Mouse (Mus musculus): ENCODE measurements around the gene Vps41. TPM values are rescaled to one million over a fixed set of nuclear protein-coding genes. Genes with fewer than 3 reads are reported as not detected.

The Vps41 gene
- total RNA-seq, 2 experiments from 2014 or later, result 43.0 to 44.5 TPM

DNA sequence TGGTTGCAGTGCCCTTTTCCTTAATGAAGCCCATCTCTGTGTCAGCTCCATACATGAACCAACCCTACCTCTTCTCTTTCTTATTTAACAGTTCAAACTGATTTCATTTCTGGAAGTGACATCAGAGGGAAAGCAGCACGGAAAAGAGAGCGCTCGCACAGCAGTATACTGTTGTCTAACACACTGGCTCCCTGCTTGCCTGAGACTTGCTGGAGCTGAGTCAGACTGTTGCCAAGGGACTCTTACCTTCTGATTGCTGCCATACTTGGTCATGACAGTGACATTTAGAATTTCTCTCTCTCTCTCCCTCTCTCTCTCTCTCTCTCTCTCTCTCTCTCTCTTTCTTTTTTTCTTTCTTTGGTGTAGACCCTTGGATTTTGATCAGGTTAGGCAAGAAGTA, 142.3 kb downstream of the Vps41 start:
- DNase-seq (ENCODE audit: low spot score in 2 of 2), result no peak

DNA sequence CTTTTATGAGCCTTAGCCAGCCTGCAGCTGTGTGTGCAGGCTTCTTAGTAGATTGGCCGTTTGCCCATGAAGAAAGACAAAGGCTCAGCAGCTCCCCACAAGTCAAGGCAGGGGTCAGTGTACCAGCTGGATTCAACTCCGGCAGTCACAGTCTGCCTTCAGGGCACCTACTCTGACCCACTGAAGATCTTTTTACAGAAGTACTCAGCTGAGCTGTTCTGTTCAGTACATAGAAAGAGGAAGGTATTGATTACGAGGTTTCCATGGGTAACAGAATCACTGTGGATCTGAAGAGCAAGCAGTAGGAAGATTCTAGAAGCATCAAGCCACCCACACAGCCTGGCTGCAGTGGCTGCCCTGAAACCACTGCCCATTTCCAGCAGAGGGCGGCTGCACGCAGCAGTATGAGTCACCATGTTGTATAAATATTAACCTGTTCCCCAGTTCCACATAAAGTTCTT, 151.0 kb downstream of the Vps41 start:
- DNase-seq (ENCODE audit: low spot score in 2 of 2), result no peak

DNA sequence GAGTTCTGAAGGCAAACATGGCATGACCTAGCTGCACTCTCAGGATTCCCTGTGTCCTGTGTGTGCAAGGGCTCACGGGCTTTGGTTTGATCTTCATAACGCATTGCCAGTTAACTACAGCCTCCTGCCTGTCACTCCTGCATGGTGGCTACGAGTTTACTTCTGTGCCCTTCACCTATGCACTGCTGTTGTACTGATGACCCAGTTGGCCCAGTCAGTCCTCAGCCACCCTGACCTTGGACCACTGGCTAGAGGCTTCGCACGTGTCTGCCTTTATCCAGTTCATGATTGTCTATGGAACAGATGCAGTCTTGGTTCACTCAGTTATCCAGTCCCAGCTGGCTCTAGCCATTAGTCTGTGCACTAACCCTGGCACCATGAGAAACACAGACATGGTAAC, 151.7 kb downstream of the Vps41 start:
- no peak for DNase-seq (ENCODE audit: low spot score in 2 of 2)

DNA sequence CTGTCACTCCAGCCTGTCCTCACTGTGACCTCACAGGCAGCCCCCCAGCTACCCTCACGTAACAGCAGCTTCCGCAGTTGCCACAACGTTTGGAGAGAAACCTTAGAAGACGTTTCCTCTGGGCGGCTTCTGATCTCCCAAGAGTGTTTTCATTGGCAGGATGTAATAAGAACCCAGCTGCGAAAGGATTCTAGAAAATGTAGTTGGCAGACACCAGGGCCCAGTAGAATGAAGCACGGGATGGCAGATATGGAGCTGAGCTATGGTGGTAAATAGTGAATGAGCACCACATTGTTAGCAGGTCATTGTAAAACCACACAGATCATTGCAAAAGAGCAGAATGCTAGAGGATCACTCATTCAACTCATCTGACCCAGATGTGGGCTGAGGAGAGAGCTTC, 158.2 kb downstream of the Vps41 start:
- no peak for DNase-seq (ENCODE audit: low spot score in 2 of 2)

DNA sequence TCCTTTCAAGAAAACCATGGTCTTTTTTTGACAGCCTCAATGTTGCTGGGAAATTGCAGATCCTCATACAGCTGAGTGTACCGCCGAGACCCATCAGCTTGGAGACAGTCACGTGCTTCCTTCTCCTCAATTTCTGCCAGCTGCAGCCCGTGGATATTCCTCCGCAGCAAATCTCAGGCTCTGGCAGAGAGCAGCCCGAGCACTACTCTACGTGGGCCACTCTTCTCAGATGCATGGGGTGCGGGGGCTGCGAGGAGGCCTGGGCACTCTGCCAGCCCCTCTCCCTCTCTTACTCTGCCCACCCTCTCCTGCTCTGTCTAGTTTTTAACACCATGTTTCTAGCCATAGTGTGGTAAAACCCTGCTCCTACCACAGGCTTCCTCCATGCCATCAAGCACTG, 175.8 kb downstream of the Vps41 start:
- no peak for DNase-seq (ENCODE audit: low spot score in 2 of 2)

DNA sequence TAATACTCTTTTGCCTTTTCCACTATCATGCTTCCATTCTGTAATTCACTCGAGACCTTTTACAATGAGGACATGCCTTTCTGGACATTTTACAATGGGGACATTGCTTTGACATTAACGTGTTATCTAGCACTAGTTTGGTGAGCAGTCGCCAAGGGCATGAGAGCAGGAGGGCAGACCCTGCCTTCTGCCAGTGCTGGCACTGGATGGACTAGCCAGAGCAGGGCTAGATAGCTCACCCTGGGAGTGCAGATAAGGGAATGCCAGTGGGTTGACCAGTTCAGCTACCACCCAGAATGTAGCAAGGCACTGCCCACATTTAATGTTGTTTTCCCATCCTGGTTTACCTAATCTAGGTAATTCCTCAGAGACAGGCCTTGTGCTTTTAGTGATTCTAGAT, 179.7 kb downstream of the Vps41 start:
- no peak for DNase-seq (ENCODE audit: low spot score in 2 of 2)

DNA sequence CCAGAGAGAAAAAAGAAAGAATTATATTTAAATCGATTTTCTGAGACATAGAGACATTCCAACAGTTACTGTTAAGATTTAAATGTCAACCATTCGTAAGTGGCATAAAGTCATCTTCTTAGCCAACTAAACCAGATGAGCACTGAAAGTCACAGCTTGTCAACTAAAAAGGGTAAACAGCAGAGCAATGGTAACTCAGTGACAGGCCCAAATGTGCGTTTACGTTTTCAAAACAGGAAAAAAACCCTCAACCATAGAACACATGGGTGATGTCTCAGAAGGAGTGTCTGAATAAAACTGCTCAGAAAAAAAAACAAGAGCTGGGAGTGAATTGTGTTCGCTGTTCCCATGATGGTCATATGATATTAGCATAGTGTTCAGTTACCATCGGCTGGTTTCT, 186.5 kb downstream of the Vps41 start:
- no peak for DNase-seq (ENCODE audit: low spot score in 2 of 2)

- no peak for DNase-seq (ENCODE audit: low spot score in 2 of 2)
These were observed 197.7 kb downstream of the Vps41 start for GRCm38 (mm10) chr13:18914774-18915173.

Other genes with a start within 250 kb of the Vps41 start
- 1 to 10 TPM; 1.5 to 1.6 TPM for gene Amph, start 230.9 kb downstream of the Vps41 start, total RNA-seq (2021)

Data from gastrocnemius, postnatal 4 days (tissue).